Mouse (Mus musculus) neural tube, embryonic 12.5 days (tissue): ENCODE measurements at regions not wholly inside any gene's neighbourhood (a gene's known extent, or its start where the extent isn't known, plus 50 kb on each side); places are given as distances from the start of the nearest gene placed in this dataset.

Experiments used
- ATAC-seq: fragments of 200-750 bp; cut with Nextera tagmentation; 2 replicates; pipeline ENCODE4 v1.8.0; 2017; ENCODE audit warnings: low read depth, mild to moderate bottlenecking, moderate TSS enrichment, moderate library complexity; ENCODE audit not compliant: low FRiP score
- H3K27ac ChIP-seq: fragments of 300-500 bp; sonication (generic); 2 replicates; pipeline ENCODE4 v1.5.1; 2016
- H3K27me3 ChIP-seq: fragments of 300-500 bp; sonication (generic); replicated peaks from 2 replicates; pipeline ENCODE4 v1.6.1; 2016; ENCODE audit warnings: mild to moderate bottlenecking
- H3K36me3 ChIP-seq: fragments of 300-500 bp; sonication (generic); 2 replicates; pipeline ENCODE4 v1.6.1; 2016; ENCODE audit warnings: mild to moderate bottlenecking
- H3K4me1 ChIP-seq: fragments of 300-500 bp; sonication (generic); 2 replicates; pipeline ENCODE4 v1.6.1; 2016
- H3K4me2 ChIP-seq: fragments of 300-500 bp; sonication (generic); replicated peaks from 2 replicates; pipeline ENCODE4 v1.6.1; 2016; ENCODE audit warnings: mild to moderate bottlenecking
- H3K4me3 ChIP-seq: fragments of 300-500 bp; sonication (generic); 2 replicates; pipeline ENCODE4 v1.5.1; 2016
- H3K9ac ChIP-seq: fragments of 300-500 bp; sonication (generic); 2 replicates; pipeline ENCODE4 v1.6.1; 2016; ENCODE audit warnings: mild to moderate bottlenecking
- H3K9me3 ChIP-seq: fragments of 300-500 bp; sonication (generic); 2 replicates; pipeline ENCODE4 v1.6.1; 2016; ENCODE audit warnings: mild to moderate bottlenecking
- WGBS: fragments of 180-500 bp; shearing (Covaris S2); methylation state at CpG from one replicate; pipeline ENCODE4 v1.1.7; 2016; 5-methylcytosine and 5-hydroxymethylcytosine counted together

- H3K4me1 ChIP-seq: no peaks in the 10 kb centered on the region
These were observed 560.8 kb upstream of the Tle4 start for GRCm38 (mm10) chr19:15158653-15159052.

GRCm38 (mm10) chr19:15158177-15158576 is 560.3 kb upstream of the Tle4 start:
- no peak for ATAC-seq
- no peak overlapping the region for H3K27ac ChIP-seq
- no peaks in the 10 kb centered on the region for H3K4me1 ChIP-seq
- H3K27me3 ChIP-seq: no peaks in the 10 kb centered on the region
- no peak overlapping the region for H3K4me2 ChIP-seq
- no peaks in the 10 kb centered on the region for H3K9me3 ChIP-seq
- whole genome bisulfite sequencing: 91% methylated on average over 14 of the region's 14 CpGs
- H3K9ac ChIP-seq: no peak overlapping the region
- no peaks in the 10 kb centered on the region for H3K36me3 ChIP-seq
- no peak overlapping the region for H3K4me3 ChIP-seq

More at GRCm38 (mm10) chr19:15158653-15159052, 560.8 kb upstream of the Tle4 start:
- 88% methylated on average over 3 of the region's 3 CpGs for WGBS
- Histone ChIP-seq H3K4me2 (no peak overlapping the region), H3K4me3 (no peak overlapping the region), H3K9ac (no peak overlapping the region), H3K9me3 (no peaks in the 10 kb centered on the region), H3K27me3 (no peaks in the 10 kb centered on the region), H3K36me3 (no peaks in the 10 kb centered on the region), H3K27ac (no peak overlapping the region)
- no peak for ATAC-seq

- Histone ChIP-seq H3K36me3 (no peaks in the 10 kb centered on the region), H3K9ac (no peak overlapping the region), H3K9me3 (no peaks in the 10 kb centered on the region), H3K4me2 (no peak overlapping the region), H3K27me3 (no peaks in the 10 kb centered on the region), H3K4me3 (no peak overlapping the region), H3K27ac (no peak overlapping the region), H3K4me1 (no peaks in the 10 kb centered on the region)
- WGBS: 77% methylated on average over 2 of the region's 2 CpGs
- no peak for ATAC-seq
These were observed 556.8 kb upstream of the Tle4 start for GRCm38 (mm10) chr19:15154693-15155092.

- WGBS: 90% methylated on average over 3 of the region's 3 CpGs
These were observed 548.5 kb upstream of the Tle4 start for GRCm38 (mm10) chr19:15146325-15146724.

GRCm38 (mm10) chr19:15127122-15127521 is 529.3 kb upstream of the Tle4 start:
- Histone ChIP-seq H3K4me1 (no peaks in the 10 kb centered on the region), H3K27me3 (no peaks in the 10 kb centered on the region), H3K27ac (no peak overlapping the region), H3K9ac (no peak overlapping the region), H3K4me3 (no peak overlapping the region), H3K36me3 (no peaks in the 10 kb centered on the region), H3K9me3 (no peaks in the 10 kb centered on the region), H3K4me2 (no peak overlapping the region)
- ATAC-seq: no peak
- 51% methylated on average over 3 of the region's 4 CpGs for WGBS

More at GRCm38 (mm10) chr19:15146325-15146724, 548.5 kb upstream of the Tle4 start:
- ATAC-seq: no peak
- Histone ChIP-seq H3K4me2 (no peak overlapping the region), H3K27ac (no peak overlapping the region), H3K9ac (no peak overlapping the region), H3K4me3 (no peak overlapping the region), H3K27me3 (no peaks in the 10 kb centered on the region), H3K36me3 (no peaks in the 10 kb centered on the region), H3K4me1 (no peaks in the 10 kb centered on the region), H3K9me3 (no peaks in the 10 kb centered on the region)

GRCm38 (mm10) chr19:15108441-15109026 is 510.7 kb upstream of the Tle4 start:
- 63% methylated on average over 4 of the region's 4 CpGs for WGBS
- Histone ChIP-seq H3K4me3 (no peak overlapping the region), H3K9ac (no peak overlapping the region), H3K4me1 (no peaks in the 10 kb centered on the region), H3K27ac (no peak overlapping the region), H3K27me3 (no peaks in the 10 kb centered on the region), H3K9me3 (no peaks in the 10 kb centered on the region), H3K4me2 (no peak overlapping the region), H3K36me3 (no peaks in the 10 kb centered on the region)
- no peak for ATAC-seq

DNA sequence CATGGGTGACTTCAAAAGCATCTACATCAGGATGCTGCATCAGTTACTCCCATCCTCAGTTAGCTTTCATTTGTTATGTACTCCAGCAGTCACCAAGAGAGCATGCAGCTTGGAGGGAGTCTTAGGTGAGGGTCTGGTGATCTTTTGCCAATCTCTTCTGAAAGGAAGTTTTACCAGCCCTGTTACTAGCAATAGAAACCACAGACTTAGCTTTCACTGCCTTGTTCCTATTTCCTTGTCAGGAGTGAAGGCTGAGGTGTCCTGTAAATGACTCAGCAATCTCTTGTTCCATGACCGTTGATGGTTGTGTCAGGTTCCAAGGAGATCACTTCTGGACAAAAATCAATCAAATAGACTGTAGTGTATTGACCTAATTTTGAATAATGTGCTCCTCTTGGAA is 497.2 kb upstream of the Tle4 start:
- Histone ChIP-seq H3K9me3 (no peaks in the 10 kb centered on the region), H3K36me3 (no peaks in the 10 kb centered on the region), H3K27me3 (no peaks in the 10 kb centered on the region), H3K4me1 (no peaks in the 10 kb centered on the region), H3K4me3 (no peak overlapping the region), H3K27ac (no peak overlapping the region), H3K9ac (no peak overlapping the region), H3K4me2 (no peak overlapping the region)
- 84% methylated on average over 1 of the region's 1 CpGs for WGBS
- ATAC-seq: no peak

DNA sequence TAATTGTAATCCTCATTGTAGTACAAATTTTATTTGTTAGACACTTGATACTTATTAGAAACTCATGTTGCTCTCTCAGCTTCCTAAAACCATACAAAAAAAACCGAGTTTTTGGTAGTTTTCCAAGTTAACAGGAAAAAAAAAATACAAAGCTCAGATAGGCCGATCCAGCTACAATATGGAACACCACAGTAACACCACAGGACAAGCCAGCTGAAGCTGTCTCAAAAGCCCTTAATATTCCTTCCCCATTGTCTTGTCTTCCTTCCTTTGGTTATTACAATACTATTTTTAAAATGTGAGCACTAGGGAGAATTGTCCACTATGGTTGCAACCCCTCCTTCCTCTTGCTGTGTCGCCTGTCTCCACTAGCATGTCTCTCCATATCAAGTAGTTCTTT is 495.7 kb upstream of the Tle4 start:
- Histone ChIP-seq H3K27me3 (no peaks in the 10 kb centered on the region), H3K9ac (no peak overlapping the region), H3K27ac (no peak overlapping the region), H3K4me1 (no peaks in the 10 kb centered on the region), H3K9me3 (no peaks in the 10 kb centered on the region), H3K4me3 (no peak overlapping the region), H3K36me3 (no peaks in the 10 kb centered on the region), H3K4me2 (no peak overlapping the region)
- no peak for ATAC-seq
- WGBS: 70% methylated on average over 3 of the region's 3 CpGs

DNA sequence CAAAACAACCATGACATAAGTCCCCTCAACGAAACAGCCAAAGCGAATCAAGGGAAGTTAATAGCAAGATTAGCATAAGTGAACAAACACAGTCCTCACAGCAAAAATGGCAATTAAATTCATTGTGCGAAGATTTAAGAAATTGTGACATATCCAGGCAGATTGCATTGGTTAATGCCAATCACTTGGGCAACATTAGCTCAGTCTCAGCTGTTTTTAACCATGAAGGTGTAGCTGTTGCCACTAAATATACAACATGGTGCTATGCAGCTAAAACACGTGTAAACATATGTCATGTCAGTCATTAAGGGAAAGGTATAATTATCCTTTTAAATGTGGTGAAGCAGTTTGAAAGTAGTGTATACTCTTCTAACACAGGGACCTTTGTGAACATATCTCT is 482.8 kb upstream of the Tle4 start:
- Histone ChIP-seq H3K9me3 (no peaks in the 10 kb centered on the region), H3K27ac (no peak overlapping the region), H3K4me1 (no peaks in the 10 kb centered on the region), H3K9ac (no peak overlapping the region), H3K4me3 (no peak overlapping the region), H3K27me3 (no peaks in the 10 kb centered on the region), H3K4me2 (no peak overlapping the region), H3K36me3 (no peaks in the 10 kb centered on the region)
- ATAC-seq: no peak
- WGBS: 91% methylated on average over 4 of the region's 4 CpGs

GRCm38 (mm10) chr19:15057801-15058200 is 459.9 kb upstream of the Tle4 start:
- WGBS: 81% methylated on average over 3 of the region's 3 CpGs
- Histone ChIP-seq H3K9me3 (no peaks in the 10 kb centered on the region), H3K27ac (no peak overlapping the region), H3K4me3 (no peak overlapping the region), H3K9ac (no peak overlapping the region), H3K27me3 (no peaks in the 10 kb centered on the region), H3K4me2 (no peak overlapping the region), H3K36me3 (no peaks in the 10 kb centered on the region), H3K4me1 (0 out of 2 replicates have a peak, but pooled peaks cover under 1% of the 10 kb centered on the region)
- no peak for ATAC-seq

DNA sequence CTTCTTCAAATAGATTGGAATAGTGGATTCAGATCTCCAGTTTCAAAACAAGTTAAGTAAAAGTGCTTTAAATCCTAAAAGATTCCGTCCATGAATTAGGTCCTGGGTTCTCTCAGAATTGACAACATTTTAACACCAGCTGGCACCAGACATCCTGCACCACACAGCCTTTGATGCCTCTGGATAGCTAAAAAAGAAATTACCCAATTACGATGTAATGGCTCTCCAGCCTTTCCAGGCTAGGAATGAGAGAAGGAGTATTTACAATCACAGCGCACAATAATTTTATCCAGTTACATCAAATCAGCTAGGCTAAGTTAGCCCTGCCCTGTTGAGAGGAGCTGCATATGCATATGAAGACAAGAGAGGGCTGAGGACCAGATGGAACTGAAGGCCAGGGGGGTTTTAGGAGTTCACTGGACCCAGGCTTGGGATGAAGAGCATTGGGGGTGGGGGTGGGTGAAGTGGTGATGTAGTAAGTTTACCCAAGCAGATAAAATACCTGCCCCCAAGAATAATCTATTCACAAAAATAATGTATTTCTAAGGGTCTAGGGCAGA is 455.8 kb upstream of the Tle4 start:
- Histone ChIP-seq H3K36me3 (no peaks in the 10 kb centered on the region), H3K4me1 (0 out of 2 replicates have a peak, but pooled peaks cover 3% of the 10 kb centered on the region), H3K4me2 (no peak overlapping the region), H3K9me3 (no peaks in the 10 kb centered on the region), H3K27me3 (no peaks in the 10 kb centered on the region), H3K9ac (no peak overlapping the region), H3K4me3 (no peak overlapping the region), H3K27ac (no peak overlapping the region)
- 45% methylated on average over 3 of the region's 3 CpGs for WGBS
- ATAC-seq: no peak

DNA sequence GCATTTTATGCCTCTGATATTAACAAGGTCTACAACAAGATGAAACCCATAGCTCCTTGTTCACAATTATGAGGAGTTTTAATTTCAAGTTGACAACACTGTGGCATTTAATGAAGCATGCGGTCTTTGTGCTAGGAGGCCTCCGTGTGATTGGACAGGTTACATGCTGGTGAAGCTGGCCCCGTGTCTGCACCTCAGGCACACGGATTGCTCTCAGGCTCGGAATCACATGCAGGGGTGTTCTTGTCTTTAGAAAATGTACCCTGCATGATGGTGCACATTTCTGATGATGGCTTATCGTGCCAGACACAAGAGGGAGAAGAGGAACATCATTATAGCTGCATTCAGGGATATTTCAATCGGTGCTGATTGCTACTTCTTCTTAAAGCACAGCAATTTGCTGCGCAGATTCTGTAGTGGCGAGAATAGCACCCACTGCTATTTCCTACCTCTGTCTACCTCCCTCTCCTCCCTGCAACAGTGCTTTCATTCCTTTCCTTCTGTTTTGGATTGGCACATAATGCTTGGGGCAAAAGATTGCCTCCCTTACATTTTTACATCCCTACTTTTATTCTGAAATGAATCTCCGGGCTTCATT is 454.9 kb upstream of the Tle4 start:
- H3K27ac ChIP-seq: no peak overlapping the region

GRCm38 (mm10) chr19:15047896-15048295 is 450.0 kb upstream of the Tle4 start:
- H3K9me3 ChIP-seq: no peaks in the 10 kb centered on the region
- H3K36me3 ChIP-seq: no peaks in the 10 kb centered on the region
- H3K4me2 ChIP-seq: no peak overlapping the region
- no peak overlapping the region for H3K9ac ChIP-seq
- no peak overlapping the region for H3K27ac ChIP-seq
- ATAC-seq: no peak
- H3K27me3 ChIP-seq: no peaks in the 10 kb centered on the region
- 0 out of 2 replicates have a peak, but pooled peaks cover 3% of the 10 kb centered on the region for H3K4me1 ChIP-seq
- H3K4me3 ChIP-seq: no peak overlapping the region
- 86% methylated on average over 2 of the region's 2 CpGs for WGBS

More for the DNA sequence above, 454.9 kb upstream of the Tle4 start:
- WGBS: 68% methylated on average over 10 of the region's 10 CpGs
- Histone ChIP-seq H3K36me3 (no peaks in the 10 kb centered on the region), H3K27me3 (no peaks in the 10 kb centered on the region), H3K4me2 (no peak overlapping the region), H3K9ac (no peak overlapping the region), H3K9me3 (no peaks in the 10 kb centered on the region), H3K4me3 (no peak overlapping the region), H3K4me1 (0 out of 2 replicates have a peak, but pooled peaks cover 3% of the 10 kb centered on the region)
- no peak for ATAC-seq
